Mouse (Mus musculus): Measurements from ENCODE around the gene Mrpl12.

Mrpl12 gene

GRCm38 (mm10) chr11:120467736-120468092 lies 16.7 kb upstream of the Mrpl12 start:
- DNase-seq (ENCODE audit: extremely low spot score, low read depth, low spot score) = no peak

DNA sequence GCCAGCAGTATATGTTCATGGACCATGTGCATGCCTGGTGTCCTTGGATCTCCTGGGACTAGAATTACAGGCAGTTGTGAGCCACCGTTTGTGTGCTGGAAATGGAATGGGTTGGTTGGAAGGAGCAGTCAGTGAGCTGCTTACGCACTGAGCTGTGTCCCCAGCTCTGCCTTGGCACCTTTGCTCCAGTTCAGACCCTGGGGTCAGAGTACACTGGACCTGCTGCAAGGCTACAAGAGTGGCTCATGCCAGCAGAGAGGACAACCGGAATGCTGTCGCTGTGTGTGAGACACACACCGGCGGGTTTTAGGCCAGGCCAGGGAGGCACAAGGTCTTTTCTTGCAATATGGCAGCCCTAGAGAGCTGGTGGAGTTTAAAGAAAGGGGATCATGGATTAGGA lies 12.4 kb upstream of the Mrpl12 start:
- no peak for DNase-seq (ENCODE audit: extremely low spot score, low read depth, low spot score)

GRCm38 (mm10) chr11:120483448-120483934 lies 922 bp upstream of the Mrpl12 start:
- DNase-seq (ENCODE audit: extremely low spot score, low read depth, low spot score) = no peak

GRCm38 (mm10) chr11:120485251-120485650 lies 838 bp downstream of the Mrpl12 start:
- no peak for DNase-seq (ENCODE audit: extremely low spot score, low read depth, low spot score)

- no peak for DNase-seq (ENCODE audit: extremely low spot score, low read depth, low spot score)
These were observed 4.1 kb downstream of the Mrpl12 start for GRCm38 (mm10) chr11:120488516-120488915.

GRCm38 (mm10) chr11:120489054-120489761 lies 4.8 kb downstream of the Mrpl12 start:
- peak; percentile 79 for DNase-seq (ENCODE audit: extremely low spot score, low read depth, low spot score)

GRCm38 (mm10) chr11:120490291-120491046 lies 6.1 kb downstream of the Mrpl12 start:
- no peak for DNase-seq (ENCODE audit: extremely low spot score, low read depth, low spot score)

DNA sequence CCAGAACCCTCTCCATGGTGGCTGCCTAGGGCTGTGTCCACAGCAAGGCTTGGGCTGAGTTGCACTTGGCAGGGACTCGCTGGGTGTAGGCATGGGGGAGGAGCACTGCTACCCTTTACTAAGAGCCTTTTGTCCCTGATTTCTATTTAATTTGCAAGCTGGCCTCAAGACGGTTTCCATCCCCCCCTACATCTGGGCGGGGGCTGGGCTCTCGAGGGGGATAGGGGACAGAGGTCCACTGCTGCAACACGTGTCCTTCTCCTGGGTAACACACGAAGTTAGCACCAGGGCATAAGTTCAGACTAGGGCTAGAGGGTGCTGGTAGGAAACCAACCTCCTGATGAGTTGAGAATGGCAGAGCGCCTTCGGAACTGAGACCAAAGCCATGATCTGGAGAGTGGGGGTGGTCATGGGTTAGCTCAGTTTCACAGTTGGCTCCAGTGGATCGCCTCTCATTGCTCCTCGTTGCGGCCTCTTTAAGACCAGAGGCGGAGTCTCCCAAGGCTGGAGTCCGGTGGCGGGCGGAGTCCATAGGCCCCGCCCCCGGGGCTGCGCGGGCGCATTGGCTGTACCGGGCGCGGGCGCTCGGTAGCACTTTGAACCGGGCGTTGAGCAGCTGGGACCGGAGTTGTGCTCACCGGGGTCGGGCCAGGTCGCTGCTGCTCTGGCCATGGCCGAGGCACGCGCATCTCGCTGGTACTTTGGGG lies 7.1 kb downstream of the Mrpl12 start, which contains the start of gene Slc25a10:
TSS of gene Slc25a10 (plus strand) at position 524 of the 707 bp plus-strand sequence.
- peak; percentile 56 for DNase-seq (ENCODE audit: extremely low spot score, low read depth, low spot score)

GRCm38 (mm10) chr11:120492024-120492877 lies 7.8 kb downstream of the Mrpl12 start:
- peak; percentile 41 for DNase-seq (ENCODE audit: extremely low spot score, low read depth, low spot score)

DNA sequence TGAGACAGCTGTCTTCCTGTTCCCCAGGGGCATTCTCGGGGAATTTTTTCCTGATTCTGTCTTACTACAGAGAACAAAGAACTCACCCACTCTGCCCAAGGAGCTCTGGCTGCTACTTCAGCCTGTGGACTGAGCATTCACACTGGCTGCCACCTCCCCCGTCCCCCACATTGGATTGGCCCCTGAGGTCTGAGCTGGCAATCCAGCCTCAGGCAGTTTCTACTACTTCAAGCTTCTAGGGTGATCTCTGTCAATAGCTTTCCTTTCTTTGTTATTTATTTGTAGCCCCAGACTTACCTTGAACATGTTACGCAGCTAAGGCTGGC lies 8.4 kb downstream of the Mrpl12 start:
- no peak for DNase-seq (ENCODE audit: extremely low spot score, low read depth, low spot score)

DNA sequence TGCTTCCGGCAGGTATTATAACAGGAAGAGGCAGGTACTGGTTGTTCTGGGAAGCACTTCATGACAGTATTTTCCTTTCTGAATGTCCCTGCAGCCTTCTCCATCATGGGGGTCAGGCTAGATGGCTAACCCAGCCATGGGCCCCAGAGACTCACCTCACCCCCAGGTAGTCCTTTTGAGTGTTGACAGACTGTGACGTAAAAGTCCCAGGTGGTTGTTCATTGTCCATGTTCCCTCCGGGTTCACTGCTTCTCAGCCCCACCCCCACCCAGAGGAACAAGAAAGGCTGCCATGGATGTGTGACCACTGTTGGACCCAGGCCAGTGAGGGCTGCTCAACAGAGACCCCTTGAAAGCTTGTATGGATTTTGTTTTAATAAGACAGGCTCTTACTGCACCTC lies 8.9 kb downstream of the Mrpl12 start:
- DNase-seq (ENCODE audit: extremely low spot score, low read depth, low spot score) = no peak

GRCm38 (mm10) chr11:120493911-120494310 lies 9.5 kb downstream of the Mrpl12 start:
- no peak for DNase-seq (ENCODE audit: extremely low spot score, low read depth, low spot score)

DNA sequence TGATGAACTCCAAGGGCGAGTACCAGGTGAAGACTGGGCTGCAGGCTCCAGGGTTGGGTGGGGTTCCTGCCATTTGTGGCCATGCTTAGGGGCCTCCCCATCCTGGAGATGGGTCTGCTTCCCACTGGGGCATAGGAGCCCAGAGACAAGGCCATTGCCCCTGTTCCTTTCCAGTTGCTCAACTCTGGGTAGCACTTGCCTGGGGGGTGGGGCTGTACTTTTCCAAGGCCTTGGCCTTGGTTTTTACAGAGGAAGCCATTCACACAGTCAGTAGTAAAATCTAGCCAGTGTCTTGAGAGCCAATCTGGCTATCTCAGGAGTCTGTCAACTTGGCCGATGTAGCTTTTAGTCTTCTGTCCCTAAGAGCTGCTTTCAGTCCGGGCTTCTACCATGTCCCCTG lies 13.0 kb downstream of the Mrpl12 start:
- no peak for DNase-seq (ENCODE audit: extremely low spot score, low read depth, low spot score)

DNA sequence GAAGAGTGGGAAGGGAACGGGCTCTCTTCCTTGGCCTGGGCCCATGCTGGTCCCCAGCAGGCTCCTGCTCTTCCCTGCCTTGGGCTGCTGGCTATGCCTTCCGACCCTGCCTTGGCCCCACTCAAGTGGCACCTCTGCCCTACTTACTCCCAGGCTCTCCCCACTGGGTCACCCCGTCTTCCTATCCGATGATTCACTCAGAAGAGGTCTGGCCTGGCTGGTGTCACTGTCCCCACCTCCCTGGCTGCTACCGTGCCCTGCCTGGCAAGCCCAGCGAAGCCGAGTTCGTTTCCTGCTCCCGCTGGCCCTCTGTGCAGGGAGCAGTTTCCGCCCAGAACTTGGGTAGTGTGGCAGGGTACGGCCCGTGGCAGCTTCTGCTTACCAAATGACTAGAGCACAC lies 13.8 kb downstream of the Mrpl12 start:
- DNase-seq (ENCODE audit: extremely low spot score, low read depth, low spot score) = no peak

- no peak for DNase-seq (ENCODE audit: extremely low spot score, low read depth, low spot score)
These were observed 14.5 kb downstream of the Mrpl12 start for GRCm38 (mm10) chr11:120498891-120499290.

DNA sequence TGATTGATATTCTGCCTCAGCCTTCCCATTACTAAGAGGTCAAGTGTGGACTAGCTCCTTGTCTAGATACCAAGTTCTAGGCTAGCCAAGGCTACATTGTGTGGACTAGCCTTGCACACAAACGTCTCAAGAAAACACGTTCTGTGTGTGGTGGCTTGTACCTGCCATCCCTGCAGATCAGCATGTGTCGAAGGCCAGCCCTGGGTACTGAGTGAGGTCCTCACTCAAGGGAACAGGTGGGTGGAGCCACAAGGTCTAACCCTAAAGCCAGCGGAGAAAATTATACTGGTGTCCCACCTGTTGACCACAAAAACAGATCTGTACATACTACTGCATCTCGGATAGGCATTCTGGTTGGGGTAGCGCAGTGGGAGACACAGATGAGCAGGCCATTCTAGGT lies 15.5 kb downstream of the Mrpl12 start:
- DNase-seq (ENCODE audit: extremely low spot score, low read depth, low spot score) = no peak

DNA sequence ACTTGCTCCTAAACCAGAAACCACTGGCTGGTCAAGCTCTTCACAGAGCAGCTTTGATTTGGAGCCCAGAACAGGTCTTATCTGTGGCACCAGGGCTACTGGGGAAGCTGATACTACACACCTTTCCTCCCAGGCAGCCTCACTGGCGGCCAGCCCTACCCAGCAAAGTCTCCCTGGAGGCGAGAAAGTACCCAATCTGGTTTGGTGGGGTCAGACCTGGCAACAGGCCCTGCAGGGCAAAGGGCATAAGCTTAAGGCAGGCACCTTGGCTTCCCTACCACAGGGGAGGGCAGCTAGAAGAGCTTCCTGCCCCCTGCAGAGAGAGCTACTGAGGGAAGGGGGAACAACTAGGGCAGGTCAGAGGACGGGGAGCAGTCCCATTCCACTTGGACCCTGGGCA lies 15.9 kb downstream of the Mrpl12 start:
- no peak for DNase-seq (ENCODE audit: extremely low spot score, low read depth, low spot score)

GRCm38 (mm10) chr11:120501018-120501417 lies 16.6 kb downstream of the Mrpl12 start:
- no peak for DNase-seq (ENCODE audit: extremely low spot score, low read depth, low spot score)

- no peak for DNase-seq (ENCODE audit: extremely low spot score, low read depth, low spot score)
These were observed 17.3 kb downstream of the Mrpl12 start for GRCm38 (mm10) chr11:120501701-120502100.

GRCm38 (mm10) chr11:120505661-120506060 lies 21.2 kb downstream of the Mrpl12 start:
- no peak for DNase-seq (ENCODE audit: extremely low spot score, low read depth, low spot score)

GRCm38 (mm10) chr11:120506899-120507298 lies 22.5 kb downstream of the Mrpl12 start:
- DNase-seq (ENCODE audit: extremely low spot score, low read depth, low spot score) = no peak
